Mouse (Mus musculus) thymus, postnatal 25 days (tissue): ENCODE results near the gene Adam12.
A peak's percentile ranks its signal among the peaks of the same experiment; 100 is the strongest.

Experiments used
- DNase-seq: peaks from one replicate; pipeline ENCODE4 v3.0.0; 2022

Adam12 gene

DNA sequence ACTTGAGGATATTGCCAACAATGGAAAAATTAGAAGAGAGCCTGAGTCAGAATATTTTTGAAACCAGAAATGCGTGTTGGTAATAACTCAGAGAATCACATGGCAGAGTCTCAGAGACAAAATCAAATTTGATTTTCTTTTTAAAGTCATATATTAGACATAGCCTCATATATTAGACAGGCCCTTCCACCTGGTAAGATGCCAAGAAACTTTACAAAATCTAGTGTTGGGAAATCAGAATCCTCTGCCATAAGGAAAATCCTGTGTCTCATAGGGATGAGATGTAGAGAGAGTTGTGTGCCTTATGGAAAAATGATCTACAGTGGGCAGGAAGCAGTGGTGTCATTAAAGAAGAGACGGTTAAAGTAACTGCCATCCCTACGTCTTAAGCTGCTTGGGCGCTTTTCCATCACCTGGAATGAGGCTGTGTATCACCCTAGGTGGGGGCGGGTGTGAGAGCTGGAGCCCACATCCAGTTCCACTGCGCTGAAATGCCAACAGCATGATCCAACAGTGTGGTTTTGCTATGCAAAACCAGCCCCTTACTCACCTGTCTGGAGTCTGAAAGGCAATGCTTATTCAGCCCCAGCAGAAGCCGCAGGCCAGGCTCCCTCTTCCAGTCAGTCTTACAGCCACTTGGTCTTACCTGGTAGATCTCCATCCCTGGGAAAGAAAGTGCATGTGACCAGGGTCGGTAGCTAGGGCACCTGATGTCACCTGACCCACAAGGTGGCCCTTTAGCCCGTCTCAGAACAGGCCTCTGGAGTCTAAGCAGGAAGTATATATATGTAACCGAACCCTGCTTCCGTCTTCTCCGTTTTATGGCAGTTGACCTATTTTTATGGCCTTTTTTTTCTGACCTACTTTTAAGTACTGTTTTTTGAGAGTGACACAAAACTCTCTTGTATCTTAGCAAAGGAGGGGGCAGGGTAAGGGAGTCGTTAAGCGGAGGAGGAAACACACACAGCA lies at the start of gene Adam12:
TSS of gene Adam12 (minus strand) at position 769 of the 969 bp plus-strand sequence.
- peak; percentile 38 for DNase-seq

DNA sequence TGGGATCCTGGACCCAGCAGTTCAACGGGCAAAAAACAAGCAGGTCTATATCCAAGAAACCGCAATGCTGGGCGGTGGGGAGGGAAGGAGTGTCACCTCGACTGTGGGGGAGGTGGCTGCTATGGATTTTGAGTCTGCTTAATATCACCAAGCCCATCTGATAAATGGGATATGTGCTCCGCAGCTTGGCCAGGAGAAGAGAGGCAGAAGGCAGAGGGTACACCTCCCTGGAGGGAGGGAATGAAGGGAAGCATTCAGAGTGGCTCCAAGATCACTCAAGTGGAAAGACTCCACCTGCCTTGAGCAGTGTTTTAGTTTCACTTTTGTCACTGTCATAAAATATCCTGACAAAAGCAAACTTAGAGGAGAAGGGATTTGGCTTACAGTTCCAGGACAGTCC lies 41.0 kb upstream of the Adam12 start:
- no peak for DNase-seq

DNA sequence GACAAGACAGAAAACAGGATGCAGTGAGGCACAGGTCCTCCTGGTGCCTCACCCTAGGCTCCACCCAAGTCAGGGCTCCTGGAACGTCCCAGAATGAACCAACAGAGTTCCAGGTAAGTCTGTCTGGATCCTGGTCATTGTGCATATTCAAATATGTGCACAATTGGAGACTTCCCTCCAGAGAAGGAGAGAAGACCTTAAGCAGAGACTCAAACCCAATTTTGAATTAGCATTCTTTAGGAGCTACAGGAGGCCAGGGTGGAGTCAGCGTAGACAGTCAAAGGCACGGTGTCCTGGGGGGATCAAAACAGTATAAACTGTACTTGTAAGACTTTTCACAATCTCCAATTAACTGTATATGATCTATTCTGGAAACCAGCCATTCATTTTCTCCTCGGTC lies 40.5 kb upstream of the Adam12 start:
- DNase-seq = no peak

GRCm38 (mm10) chr7:134265783-134266182 lies 33.8 kb upstream of the Adam12 start:
- no peak for DNase-seq

GRCm38 (mm10) chr7:134263146-134263906 lies 31.4 kb upstream of the Adam12 start:
- peak; percentile 68 for DNase-seq

DNA sequence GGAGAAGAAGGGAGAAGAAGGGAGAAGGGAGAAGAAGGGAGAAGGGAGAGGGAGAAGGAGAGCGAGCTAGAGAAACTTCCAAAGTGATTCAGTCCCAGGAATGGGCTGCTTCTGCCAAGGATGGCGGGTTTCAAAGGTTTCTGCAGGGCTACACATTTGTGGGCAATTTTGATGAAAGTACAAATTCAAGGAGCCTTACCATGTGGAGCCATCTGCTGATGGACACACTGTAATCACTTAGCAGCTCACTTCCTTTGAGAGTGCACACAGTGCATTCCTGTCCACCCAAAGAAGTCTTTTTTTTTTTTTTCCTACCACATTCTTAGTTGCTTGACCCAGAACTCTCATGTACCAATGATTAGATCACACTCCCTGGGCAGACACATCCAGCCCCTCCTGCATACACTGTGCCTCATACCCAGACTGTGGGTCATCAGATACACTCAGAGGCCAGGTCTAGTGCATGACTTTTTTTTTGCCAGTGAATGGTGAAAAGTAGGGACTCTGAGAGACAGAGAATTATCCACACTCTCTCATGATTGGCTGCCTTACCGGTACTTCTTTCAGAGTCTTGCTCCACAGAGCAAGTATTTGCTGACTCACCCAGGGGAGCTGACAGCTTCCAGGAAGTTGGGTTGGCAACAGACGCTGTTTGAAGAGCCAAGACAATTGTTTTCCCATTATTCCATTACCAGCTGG lies 29.2 kb upstream of the Adam12 start:
- no peak for DNase-seq

- no peak for DNase-seq
Observed at GRCm38 (mm10) chr7:134250273-134250870, 18.4 kb upstream of the Adam12 start.

GRCm38 (mm10) chr7:134248041-134248440 lies 16.1 kb upstream of the Adam12 start:
- no peak for DNase-seq

DNA sequence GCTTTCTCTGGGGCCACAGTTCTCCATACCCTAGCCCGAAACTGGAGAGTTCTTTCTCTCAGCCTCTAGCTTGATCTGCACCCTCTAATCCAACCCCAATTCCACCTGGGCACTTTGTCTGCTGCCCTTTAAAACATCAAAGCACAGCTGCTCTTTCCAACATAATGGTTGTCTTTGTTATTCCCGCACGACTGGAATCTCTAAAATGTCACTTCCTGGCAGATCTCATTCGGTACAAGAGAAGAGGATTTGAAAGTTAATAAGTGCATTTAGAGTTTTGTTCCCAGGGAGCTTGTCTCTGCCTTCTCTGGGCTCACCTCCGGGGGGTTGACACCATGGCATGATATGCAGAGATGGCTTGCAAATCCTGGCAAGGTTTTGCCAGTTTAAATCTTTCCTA lies 14.7 kb upstream of the Adam12 start:
- no peak for DNase-seq

- no peak for DNase-seq
Observed at GRCm38 (mm10) chr7:134242773-134243172, 10.8 kb upstream of the Adam12 start.

GRCm38 (mm10) chr7:134241212-134241611 lies 9.3 kb upstream of the Adam12 start:
- DNase-seq = no peak

GRCm38 (mm10) chr7:134240579-134240978 lies 8.6 kb upstream of the Adam12 start:
- DNase-seq = no peak

GRCm38 (mm10) chr7:134238863-134239262 lies 6.9 kb upstream of the Adam12 start:
- DNase-seq = no peak

DNA sequence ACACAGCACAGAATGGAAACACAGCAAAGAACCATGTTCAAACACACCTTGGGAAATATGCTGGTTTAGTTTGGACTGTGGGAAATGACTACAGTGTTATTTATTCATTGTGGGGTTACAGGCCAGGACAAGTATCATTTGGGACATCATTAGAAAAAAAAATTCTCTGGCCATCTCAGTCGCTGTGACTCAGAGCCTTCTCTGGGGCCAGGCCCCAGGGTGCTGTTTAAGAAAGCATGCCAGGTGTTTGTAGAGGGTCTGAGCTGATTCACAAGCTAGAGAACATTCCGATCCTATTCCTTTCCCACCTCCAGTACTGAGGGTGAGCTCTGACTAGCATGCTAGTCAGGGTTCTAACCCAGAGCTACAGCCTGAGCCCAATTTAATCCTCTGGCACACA lies 5.4 kb upstream of the Adam12 start:
- no peak for DNase-seq

GRCm38 (mm10) chr7:134236727-134237126 lies 4.8 kb upstream of the Adam12 start:
- DNase-seq = no peak

GRCm38 (mm10) chr7:134235552-134235951 lies 3.6 kb upstream of the Adam12 start:
- no peak for DNase-seq

- no peak for DNase-seq
Observed at GRCm38 (mm10) chr7:134230708-134231107, 1.2 kb downstream of the Adam12 start.

DNA sequence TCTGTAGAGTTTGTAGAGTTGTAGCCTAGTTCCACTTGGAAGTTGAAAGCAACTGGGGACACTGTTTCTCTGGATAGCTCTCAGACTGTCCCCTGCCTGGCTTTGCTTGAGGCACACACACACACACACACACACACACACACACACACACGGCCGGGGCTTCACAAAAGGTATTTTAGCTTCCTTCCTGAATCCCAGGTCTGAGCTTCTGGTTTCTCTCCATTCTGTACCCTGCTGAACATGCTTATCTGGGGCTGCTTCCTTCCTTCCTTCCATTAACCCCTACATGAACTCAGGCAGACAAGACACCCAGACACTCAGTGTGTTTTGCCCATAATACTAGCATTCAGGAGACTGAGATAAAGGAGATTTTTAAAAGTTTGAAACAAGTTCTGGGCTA lies 2.0 kb downstream of the Adam12 start:
- DNase-seq = no peak

DNA sequence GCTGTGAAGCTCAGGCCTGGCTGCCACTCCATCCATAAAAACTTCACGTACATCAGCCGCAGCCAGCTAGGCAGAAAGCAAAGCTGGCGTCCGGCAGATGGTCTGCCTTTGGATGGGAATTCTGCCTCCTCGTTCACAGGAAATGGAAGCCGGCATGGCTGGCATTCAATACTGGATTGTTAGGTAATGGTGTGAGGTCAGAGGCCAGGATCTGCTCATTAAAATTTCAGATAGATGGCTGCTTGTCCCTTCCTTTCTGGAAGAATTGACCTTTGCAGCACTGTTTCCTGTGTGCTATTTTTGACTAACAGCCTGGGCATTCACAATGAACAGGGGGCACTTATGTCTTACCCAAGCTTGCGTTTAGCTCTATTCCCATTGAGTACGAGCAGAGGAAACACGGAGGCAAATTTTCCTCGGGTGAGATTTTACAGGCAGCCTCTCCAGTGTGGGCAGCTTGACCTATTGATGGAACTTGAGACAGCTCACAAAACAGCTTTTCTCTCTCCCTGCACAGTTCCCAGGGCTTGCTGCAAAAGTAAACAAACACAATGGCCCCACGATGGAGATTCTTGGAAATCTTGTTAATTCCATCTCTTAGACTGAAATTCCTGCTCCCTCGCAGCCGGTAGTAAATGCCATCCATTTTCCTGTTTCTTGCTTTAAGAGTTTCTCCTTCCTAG lies 4.0 kb downstream of the Adam12 start:
- no peak for DNase-seq

DNA sequence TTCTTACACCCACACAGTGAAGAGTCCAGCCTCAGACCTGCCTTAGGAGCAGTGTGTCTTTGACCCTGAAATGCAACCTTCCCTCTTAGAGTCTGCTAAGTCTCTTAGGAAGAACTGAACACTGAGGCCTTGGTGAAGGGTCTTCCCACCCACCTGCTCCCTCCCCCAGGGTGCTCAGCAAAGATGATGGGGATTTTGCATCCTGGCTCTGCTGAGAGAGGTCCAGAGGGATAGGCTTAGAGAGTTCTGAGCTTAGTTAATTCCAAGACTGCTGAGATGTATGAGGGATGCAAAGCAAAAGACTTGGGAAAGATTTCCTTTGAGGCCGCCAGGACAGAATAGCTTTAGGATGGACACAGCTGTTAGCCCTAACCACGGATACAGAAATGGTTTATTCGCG lies 4.8 kb downstream of the Adam12 start:
- DNase-seq = no peak

GRCm38 (mm10) chr7:134226231-134226630 lies 5.7 kb downstream of the Adam12 start:
- no peak for DNase-seq
